Mouse (Mus musculus): ENCODE results near the gene Rnaseh2c.

The Rnaseh2c gene

DNA sequence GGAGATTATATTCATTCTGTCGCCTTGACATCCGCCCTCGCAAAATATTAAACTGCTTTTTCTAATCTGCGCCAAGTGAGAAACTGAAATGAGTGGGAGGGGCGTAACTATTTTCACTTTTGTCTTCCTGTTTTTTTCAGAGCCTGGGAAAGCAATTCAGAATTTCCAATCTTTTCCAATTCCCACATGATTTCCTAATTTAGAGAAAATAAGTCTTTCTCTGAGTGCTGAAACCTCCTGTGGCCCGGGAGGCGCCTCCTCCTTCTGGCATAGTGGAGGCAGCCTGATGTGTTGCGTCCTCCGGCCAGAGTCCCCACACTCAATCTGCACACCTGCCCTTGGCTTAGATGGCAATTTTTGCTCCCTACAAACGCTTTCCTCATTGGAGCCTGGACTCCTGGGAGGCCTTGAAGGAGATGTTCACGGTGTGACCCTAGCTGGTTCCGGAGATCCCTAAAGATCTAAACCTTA lies 34.9 kb downstream of the Rnaseh2c start:
- DNase-seq: peak in 1 of 2 experiments; percentile 49

DNA sequence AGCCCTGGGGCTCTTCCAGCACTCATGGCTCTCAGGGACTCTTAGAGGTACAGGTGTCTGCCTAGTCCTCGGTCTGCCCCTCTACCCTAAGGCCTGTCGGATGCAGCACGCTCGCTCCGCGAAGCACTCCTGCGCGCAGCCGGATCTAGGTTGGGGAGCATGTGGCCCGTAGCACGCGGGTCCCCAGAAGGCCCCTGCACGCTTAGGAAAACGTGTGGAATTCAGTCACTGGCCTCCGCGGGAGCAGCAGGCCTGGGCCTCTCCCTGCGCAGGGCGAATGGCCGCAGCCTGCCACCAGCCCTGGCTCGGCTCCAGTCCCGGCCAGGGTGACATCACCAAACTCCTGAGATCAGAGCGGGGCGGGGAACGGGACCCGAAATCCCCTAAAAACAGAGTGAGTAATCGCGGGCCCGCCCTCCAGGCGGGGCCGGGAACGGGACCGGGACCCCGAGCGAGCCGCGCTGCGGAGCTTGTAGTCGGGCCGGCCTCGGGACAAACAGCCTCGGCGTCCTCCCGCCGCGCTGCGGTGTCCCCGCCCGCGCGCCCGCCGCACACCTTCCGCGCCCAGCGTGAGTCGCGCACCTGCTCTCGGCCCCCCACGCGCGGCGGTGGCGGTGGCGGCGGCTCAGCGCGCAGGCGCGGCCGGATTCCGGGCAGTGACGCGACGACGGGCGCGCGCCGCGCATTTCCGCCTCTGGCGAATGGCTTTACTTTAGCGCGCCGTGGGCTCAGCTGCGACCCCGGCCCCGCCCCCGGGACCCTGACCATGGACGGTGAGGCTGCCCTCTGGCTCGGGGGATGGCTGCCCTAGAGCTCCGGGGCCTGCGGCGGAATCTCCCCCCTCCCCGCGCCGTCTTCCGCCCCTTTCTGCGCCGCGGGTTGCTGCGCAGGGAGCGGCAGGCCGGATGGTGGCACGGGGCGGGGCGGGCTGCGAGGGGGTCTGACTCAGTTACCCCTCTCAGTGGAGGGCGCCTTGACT lies 35.7 kb downstream of the Rnaseh2c start, which contains the start of gene Rela:
Gene Rela (plus strand): TSS at position 415 of the 979 bp plus-strand sequence.
- peak; percentile 87 to 91 for DNase-seq

DNA sequence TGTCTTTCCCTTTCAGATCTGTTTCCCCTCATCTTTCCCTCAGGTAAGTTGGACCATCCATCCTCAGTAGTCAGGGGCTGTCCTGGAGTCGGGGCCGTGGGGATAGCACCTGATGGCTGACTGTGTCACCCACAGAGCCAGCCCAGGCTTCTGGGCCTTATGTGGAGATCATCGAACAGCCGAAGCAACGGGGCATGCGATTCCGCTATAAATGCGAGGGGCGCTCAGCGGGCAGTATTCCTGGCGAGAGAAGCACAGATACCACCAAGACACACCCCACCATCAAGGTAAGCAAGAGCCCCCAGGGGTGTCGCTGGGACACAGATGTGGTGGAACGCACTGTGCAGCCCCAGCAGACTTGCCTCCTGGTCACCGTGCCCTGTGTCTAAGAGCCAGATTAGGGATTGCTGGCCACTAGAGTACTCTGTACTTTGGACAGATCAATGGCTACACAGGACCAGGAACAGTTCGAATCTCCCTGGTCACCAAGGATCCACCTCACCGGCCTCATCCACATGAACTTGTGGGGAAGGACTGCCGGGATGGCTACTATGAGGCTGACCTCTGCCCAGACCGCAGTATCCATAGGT lies 36.8 kb downstream of the Rnaseh2c start:
- DNase-seq: no peak

DNA sequence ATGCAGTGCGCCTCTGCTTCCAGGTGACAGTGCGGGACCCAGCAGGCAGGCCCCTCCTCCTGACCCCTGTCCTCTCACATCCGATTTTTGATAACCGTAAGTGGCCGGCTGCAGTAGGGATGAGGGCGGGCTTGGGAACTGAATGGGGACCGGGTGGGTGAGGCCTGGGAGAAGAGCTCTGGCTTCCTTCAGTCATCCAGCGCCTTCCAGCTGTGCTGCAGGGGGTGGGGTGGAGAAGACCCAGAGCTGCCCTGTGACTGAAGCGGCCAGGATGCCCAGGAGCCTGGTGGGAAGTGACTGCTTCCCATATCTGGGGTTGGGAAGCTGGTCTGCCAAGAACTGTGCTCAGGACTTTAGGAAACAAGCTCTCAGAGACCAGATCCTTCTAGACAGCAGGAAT lies 38.7 kb downstream of the Rnaseh2c start:
- no peak for DNase-seq

DNA sequence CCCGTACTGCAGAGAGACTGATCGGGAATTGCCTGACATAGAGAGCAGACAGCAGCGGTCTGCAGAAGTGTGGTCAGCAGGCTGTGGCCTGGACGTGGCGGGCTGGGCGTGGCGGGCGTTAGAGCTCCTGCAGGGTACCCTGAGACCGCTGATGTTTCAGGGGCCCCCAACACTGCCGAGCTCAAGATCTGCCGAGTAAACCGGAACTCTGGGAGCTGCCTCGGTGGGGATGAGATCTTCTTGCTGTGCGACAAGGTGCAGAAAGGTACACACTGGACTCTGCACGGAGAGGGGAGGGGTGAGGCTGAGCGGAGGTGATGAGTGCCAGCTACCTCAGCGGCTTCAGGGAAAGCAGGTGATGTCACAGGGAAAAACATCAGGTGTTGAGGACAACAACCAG lies 39.3 kb downstream of the Rnaseh2c start:
- no peak for DNase-seq

DNA sequence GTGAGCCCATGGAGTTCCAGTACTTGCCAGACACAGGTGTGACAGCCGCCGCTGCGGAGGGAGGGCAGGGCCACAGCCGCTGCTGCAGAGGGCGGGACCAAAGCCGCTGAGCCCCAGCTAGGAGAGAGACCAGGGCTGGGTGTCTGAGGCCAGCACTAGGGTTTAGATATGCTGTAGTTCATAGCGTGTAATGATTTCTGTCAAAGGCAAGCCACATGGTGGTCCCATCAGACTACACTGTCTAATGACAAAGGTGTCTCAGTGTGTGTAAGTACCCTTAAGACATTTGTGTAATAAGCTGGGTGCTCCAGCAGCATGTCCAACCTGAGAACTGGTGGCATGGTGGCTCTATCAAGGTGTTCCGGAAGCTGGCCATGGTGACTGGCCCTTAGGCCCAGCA lies 40.0 kb downstream of the Rnaseh2c start:
- DNase-seq: no peak

DNA sequence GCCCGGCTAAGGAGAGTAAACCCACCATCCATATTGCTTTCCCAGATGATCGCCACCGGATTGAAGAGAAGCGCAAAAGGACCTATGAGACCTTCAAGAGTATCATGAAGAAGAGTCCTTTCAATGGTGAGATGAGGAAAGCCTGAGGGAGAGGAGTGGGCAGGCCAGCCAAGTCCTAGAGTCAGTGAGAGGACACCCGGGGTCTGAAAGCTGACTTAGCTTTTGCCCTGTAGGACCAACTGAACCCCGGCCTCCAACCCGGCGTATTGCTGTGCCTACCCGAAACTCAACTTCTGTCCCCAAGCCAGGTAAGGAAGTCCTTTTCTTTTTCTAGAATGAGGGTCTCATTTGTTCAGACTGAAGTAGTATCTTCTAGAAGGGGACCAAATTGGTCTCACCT lies 43.6 kb downstream of the Rnaseh2c start:
- DNase-seq: no peak

DNA sequence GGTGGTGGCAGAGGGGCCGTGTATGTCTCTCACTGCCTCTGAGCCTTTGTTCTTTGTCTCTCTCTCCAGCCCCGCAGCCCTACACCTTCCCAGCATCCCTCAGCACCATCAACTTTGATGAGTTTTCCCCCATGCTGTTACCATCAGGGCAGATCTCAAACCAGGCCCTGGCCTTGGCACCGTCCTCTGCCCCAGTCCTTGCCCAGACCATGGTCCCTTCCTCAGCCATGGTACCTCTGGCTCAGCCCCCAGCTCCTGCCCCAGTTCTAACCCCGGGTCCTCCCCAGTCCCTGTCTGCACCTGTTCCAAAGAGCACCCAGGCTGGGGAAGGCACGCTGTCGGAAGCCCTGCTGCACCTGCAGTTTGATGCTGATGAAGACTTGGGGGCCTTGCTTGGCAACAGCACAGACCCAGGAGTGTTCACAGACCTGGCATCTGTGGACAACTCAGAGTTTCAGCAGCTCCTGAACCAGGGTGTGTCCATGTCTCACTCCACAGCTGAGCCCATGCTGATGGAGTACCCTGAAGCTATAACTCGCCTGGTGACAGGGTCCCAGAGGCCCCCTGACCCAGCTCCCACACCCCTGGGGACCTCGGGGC lies 45.2 kb downstream of the Rnaseh2c start:
- no peak for DNase-seq

DNA sequence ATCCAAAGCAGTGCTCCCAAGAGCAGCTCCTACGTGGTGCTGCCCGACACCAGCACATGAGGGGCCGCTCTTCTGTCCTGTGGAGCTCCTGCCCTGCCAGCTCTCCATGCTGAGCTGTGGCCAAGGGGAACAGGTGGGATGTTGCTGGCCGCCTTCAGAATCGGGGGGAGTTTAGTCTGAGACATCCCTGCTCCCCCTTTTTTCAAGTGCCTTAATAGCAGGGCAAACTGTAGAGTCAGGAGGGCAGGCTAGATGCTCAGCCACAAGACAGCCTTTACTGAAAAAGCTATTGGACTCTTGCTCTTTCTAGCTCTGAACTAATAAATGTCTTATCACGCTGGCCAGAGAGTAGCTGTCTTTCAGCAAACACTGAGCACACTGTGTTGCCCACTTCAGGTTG lies 46.1 kb downstream of the Rnaseh2c start:
- DNase-seq: no peak

DNA sequence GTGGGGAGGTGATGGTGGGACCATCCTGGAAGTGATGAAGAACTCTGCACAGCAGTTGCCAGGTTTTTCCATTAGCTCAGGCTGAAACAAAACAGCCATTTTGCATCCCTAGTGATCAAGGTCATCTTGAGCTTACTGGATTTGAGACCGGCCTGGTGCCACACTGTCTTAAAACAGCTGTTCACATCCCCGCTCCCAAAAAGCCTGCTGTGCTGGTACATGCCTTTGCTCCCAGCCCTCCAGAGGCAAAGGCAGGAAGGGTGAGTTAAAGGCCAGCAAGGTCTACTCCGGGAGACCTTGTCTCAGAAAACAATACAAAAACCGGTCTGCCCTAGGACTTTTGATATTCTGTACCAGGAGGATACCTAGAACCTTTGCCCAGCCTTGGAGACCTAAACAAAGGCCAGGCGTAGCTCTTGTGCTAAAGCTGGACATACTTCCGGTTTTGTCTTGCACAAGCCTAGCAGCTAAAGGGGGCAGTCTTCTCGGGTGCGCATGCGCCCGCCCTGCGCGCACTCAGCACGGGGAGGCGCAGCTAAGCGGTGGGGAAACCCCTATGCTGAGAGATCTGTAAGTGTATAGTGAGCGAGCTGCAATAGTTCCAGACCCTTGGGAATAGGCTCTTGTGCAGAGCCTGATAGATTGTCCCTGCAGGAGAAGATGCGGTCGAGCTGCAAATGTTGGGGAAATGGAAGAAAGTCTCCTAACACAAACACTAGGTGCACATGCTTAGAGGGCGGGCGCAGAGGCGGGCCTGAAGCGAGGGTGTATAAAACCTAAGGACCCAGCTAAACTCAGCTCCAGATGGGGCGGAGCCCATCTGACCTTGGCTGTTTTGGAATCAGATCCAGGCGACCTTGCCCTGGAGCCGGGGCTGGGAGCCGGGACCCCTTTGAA lies 47.0 kb downstream of the Rnaseh2c start:
- DNase-seq: peak; percentile 83 to 84

DNA sequence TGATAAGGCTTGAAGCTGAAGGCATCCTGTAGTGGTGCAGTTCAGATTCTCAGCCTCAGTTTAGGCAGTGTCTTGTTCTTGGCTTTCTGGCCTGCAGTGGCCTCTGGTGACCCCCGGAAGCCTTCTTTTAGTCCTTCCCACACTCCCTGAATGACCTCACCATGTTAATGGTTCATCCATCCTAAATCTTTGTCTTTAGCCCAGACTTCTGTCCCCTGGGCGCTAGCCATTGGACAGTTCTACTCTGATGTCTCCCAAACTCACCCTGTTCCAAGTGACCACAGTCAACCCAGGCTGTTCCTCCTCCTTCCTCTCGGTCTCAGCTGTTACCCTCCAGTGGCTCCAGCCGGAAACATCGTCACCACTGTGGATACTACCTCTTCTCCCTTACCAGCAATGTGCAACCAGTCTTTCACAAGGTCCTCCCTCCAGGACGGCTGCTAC lies 47.6 kb downstream of the Rnaseh2c start:
- DNase-seq: peak; percentile 46 to 47

DNA sequence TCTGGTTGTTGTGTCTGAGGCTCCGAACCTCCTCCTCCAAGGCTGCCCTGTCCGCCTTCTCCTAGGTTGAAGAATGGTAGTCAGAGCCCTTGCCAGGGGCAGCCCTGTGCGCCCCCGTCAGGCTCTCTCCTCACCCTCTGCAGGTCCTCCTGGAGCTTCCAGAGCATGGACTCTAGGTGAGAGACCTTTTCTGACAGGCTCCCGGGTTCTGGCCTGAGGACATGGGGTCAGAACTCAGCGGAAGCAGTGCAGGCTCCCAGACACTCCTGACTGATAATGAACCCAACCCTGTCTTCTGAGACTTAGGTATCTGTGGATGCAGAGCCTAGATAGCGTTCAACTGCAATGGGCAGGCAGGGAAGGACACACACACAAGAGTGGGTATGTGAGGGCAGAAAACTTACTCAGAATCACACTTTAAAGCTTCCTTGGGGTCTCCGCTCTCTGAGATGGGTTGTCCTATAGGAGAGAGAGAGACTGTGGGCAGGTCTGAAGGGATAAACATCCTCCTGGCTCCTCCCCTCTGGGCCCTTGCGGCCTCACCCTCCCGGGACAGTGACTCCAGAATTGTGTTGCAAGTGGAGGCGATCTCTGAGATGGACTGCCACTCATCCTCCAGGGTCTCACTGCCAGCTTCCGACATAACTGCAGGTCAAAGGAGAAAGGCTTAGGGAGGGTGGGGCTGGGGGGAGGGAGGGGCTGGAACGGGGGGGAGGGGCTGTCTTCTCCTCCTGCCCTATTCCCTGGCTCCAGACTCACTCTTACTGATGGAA lies 50.0 kb downstream of the Rnaseh2c start:
- DNase-seq: no peak

DNA sequence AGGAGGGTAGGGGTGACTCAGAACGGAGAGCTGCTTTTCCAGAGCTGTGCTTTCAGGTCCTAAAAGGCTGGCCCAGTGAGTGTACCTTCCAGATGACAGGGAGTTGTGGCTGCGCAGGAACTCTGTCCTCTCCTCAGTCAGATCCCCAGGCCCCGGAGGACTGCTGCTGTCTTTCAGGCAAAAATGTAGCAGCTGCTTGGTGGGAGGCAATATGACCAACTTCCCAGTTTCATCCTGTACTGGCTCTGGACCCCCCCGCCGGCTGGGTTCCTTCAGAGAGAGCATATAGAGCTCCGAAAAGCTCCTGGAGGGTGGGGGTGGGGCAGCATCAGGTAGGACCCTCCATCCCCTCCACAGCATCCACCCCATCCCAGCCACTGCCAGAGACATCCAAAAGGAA lies 50.9 kb downstream of the Rnaseh2c start:
- DNase-seq: no peak

DNA sequence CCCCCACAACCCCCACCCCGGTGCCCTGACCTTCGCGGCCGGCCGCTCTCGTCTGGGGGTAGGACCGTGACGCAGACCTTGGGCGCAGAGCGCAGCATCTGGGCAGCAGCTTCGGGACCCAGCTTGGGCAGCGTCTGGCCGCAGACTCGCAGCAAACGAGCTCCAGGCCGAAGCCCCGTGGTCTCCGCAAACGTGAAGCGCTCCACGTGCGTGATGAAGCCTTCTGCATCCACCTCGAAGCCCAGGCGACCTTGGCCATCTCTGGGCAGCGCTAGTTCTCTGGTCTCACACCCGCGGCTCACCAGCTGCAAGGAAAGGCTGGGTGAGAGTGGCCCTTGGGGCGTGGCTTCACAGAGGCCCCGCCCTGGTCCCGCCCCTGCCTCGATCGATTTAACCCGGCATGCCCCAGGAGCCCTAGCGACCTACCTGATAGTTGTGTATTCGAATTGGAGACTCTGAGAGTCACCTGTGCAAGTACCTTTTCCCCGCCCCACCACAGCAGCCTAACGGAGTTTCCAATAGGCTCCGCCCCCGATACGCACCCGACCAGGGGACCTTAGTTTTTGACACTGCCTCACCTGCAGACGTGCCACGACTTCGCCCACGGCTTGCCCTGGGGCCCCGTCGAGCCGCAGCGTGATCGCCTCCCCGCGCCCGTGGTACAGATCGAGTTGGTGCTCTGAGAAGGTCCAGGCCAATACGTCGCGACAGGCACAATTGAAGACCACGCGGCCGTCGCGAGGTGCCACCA lies 52.5 kb downstream of the Rnaseh2c start:
- no peak for DNase-seq

DNA sequence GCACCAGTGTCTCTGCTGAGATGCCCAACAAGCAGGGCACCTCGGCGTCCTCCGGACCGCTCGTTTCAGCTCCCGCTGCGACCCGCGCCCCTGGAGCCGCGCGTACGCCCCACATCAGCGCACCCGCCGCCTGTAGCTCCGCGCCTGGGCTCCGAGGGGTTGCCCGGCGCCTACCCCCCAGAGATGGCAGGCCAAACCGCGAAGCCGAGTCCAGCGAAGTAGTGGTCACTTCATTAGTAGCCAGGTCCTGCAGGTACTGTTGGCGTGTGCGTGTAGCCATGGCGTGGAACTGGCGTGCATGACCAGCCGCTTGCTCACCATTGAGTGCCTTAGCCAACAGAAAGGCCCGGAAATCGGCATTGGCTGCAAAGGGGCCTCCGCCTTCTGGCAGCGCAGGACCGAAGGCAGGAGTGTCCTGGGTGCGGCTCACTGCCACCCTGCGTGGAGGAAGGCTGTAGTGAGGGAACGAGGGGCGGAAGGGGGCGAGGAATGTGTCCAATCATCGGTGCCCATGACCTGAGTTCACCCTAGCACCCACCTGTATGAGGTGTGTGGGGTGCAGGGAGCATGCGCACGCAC lies 53.1 kb downstream of the Rnaseh2c start:
- no peak for DNase-seq
